Mouse (Mus musculus) cortical plate, adult 2 months (tissue): Measurements from ENCODE around the gene Tmem120b.

ENCODE experiments used
- CTCF ChIP-seq: fragments of 200-500 bp; IDR thresholded peaks from 2 replicates; pipeline ENCODE4 v1.5.1; 2011; ENCODE audit warnings: mild to moderate bottlenecking, control low read depth, low read length; ENCODE audit not compliant: insufficient read depth; ENCODE audit errors: extremely low read depth
- POLR2A ChIP-seq: fragments of 200-500 bp; IDR thresholded peaks from 2 replicates; pipeline ENCODE4 v1.6.1; 2011; ENCODE audit warnings: mild to moderate bottlenecking, low read length, control low read depth; ENCODE audit not compliant: insufficient read depth; ENCODE audit errors: extremely low read depth

GRCm38 (mm10) chr5:123067395-123067995, 720 bp upstream of the Tmem120b start:
- TF ChIP-seq CTCF (no peak), POLR2A (no peak)
